Mouse (Mus musculus) embryonic facial prominence, embryonic 15.5 days (tissue): ENCODE results near the gene Acer1. TPM values are rescaled to one million over a fixed set of nuclear protein-coding genes. Genes with fewer than 3 reads are reported as not detected.

Experiments used
- ATAC-seq: fragments of 200-750 bp; cut with Nextera tagmentation; 2 replicates; pipeline ENCODE4 v1.8.0; 2017; ENCODE audit warnings: low read depth, moderate TSS enrichment; ENCODE audit not compliant: insufficient number of reproducible peaks, low FRiP score, low TSS enrichment
- H3K27ac ChIP-seq: fragments of 300-500 bp; sonication (generic); replicated peaks from 2 replicates; pipeline ENCODE4 v1.5.1; 2015; ENCODE audit warnings: mild to moderate bottlenecking, inconsistent platforms
- H3K27me3 ChIP-seq: fragments of 300-500 bp; sonication (generic); 2 replicates; pipeline ENCODE4 v1.6.1; 2015; ENCODE audit warnings: inconsistent platforms
- H3K36me3 ChIP-seq: fragments of 300-500 bp; sonication (generic); 2 replicates; pipeline ENCODE4 v1.6.1; 2015; ENCODE audit warnings: mild to moderate bottlenecking, inconsistent platforms
- H3K4me1 ChIP-seq: fragments of 300-500 bp; sonication (generic); 2 replicates; pipeline ENCODE4 v1.6.1; 2015; ENCODE audit warnings: inconsistent platforms
- H3K4me2 ChIP-seq: fragments of 300-500 bp; sonication (generic); replicated peaks from 2 replicates; pipeline ENCODE4 v1.6.1; 2015; ENCODE audit warnings: mild to moderate bottlenecking, inconsistent platforms
- H3K4me3 ChIP-seq: fragments of 300-500 bp; sonication (generic); replicated peaks from 2 replicates; pipeline ENCODE4 v1.5.1; 2015; ENCODE audit warnings: mild to moderate bottlenecking, inconsistent platforms
- H3K9ac ChIP-seq: fragments of 300-500 bp; sonication (generic); 2 replicates; pipeline ENCODE4 v1.6.1; 2015; ENCODE audit warnings: inconsistent platforms
- H3K9me3 ChIP-seq: fragments of 300-500 bp; sonication (generic); replicated peaks from 2 replicates; pipeline ENCODE4 v1.6.1; 2016; ENCODE audit warnings: inconsistent platforms
- WGBS: fragments of 180-500 bp; shearing (Covaris S2); methylation state at CpG from one replicate; pipeline ENCODE4 v1.1.7; 2015; 5-methylcytosine and 5-hydroxymethylcytosine counted together
- polyA plus RNA-seq: library from polyadenylated mRNA; unstranded; fragments of >200 nt; fragmentation: Nextera tagmentation; extraction: Ambion mirVana; gene quantifications from 2 replicates; pipeline ENCODE4 v1.2.1, GENCODE M21; 2015

Gene Acer1
- polyA plus RNA-seq, 1 experiment from 2014 or later = 10.4 TPM

- Histone ChIP-seq H3K27ac (no peak overlapping the region), H3K4me1 (peaks cover 10% of the 10 kb centered on the region), H3K9ac (no peak overlapping the region), H3K27me3 (no peaks in the 10 kb centered on the region), H3K36me3 (peaks cover 17% of the 10 kb centered on the region), H3K4me2 (no peak overlapping the region), H3K4me3 (no peak overlapping the region), H3K9me3 (no peaks in the 10 kb centered on the region)
- no peak for ATAC-seq
- 86% methylated on average over 7 of the region's 7 CpGs for WGBS
These were observed 6.5 kb upstream of the Acer1 start for GRCm38 (mm10) chr17:56988441-56988840.

GRCm38 (mm10) chr17:56986105-56986805, 4.3 kb upstream of the Acer1 start:
- Histone ChIP-seq H3K4me3 (no peak overlapping the region), H3K4me2 (no peak overlapping the region), H3K27ac (no peak overlapping the region), H3K4me1 (peaks cover 9% of the 10 kb centered on the region), H3K9ac (no peak overlapping the region), H3K9me3 (no peaks in the 10 kb centered on the region), H3K36me3 (no peaks in the 10 kb centered on the region), H3K27me3 (no peaks in the 10 kb centered on the region)
- WGBS = 58% methylated on average over 3 of the region's 3 CpGs
- no peak for ATAC-seq

- no peaks in the 10 kb centered on the region for H3K9me3 ChIP-seq
- WGBS = 67% methylated on average over 3 of the region's 3 CpGs
- ATAC-seq = no peak
These were observed 3.7 kb upstream of the Acer1 start for GRCm38 (mm10) chr17:56985656-56986055.

GRCm38 (mm10) chr17:56984886-56985285, 3.0 kb upstream of the Acer1 start:
- 76% methylated on average over 9 of the region's 9 CpGs for WGBS
- H3K27me3 ChIP-seq = no peaks in the 10 kb centered on the region
- no peak overlapping the region for H3K27ac ChIP-seq
- no peaks in the 10 kb centered on the region for H3K36me3 ChIP-seq
- H3K9ac ChIP-seq = no peak overlapping the region
- no peak overlapping the region for H3K4me3 ChIP-seq
- ATAC-seq = no peak
- H3K4me2 ChIP-seq = no peak overlapping the region
- no peaks in the 10 kb centered on the region for H3K9me3 ChIP-seq
- H3K4me1 ChIP-seq = peaks cover 3% of the 10 kb centered on the region; the same call in 1 of the 2 replicates

More at GRCm38 (mm10) chr17:56985656-56986055, 3.7 kb upstream of the Acer1 start:
- no peaks in the 10 kb centered on the region for H3K36me3 ChIP-seq
- no peak overlapping the region for H3K27ac ChIP-seq
- peaks cover 3% of the 10 kb centered on the region; the same call in 1 of the 2 replicates for H3K4me1 ChIP-seq
- H3K4me3 ChIP-seq = no peak overlapping the region
- H3K9ac ChIP-seq = no peak overlapping the region
- no peaks in the 10 kb centered on the region for H3K27me3 ChIP-seq
- no peak overlapping the region for H3K4me2 ChIP-seq

GRCm38 (mm10) chr17:56981049-56981448, 877 bp downstream of the Acer1 start:
- Histone ChIP-seq H3K4me1 (no peaks in the 10 kb centered on the region), H3K4me2 (no peak overlapping the region), H3K27ac (no peak overlapping the region), H3K36me3 (no peaks in the 10 kb centered on the region), H3K27me3 (no peaks in the 10 kb centered on the region), H3K9me3 (no peaks in the 10 kb centered on the region), H3K9ac (no peak overlapping the region), H3K4me3 (no peak overlapping the region)
- 76% methylated on average over 7 of the region's 7 CpGs for WGBS
- no peak for ATAC-seq

GRCm38 (mm10) chr17:56979524-56979923, 2.4 kb downstream of the Acer1 start:
- Histone ChIP-seq H3K4me1 (no peaks in the 10 kb centered on the region), H3K27ac (no peak overlapping the region), H3K9me3 (no peaks in the 10 kb centered on the region), H3K4me2 (no peak overlapping the region), H3K27me3 (no peaks in the 10 kb centered on the region), H3K36me3 (no peaks in the 10 kb centered on the region), H3K9ac (no peak overlapping the region), H3K4me3 (no peak overlapping the region)
- ATAC-seq = no peak
- WGBS = 67% methylated on average over 4 of the region's 8 CpGs

- Histone ChIP-seq H3K9me3 (no peaks in the 10 kb centered on the region), H3K36me3 (no peaks in the 10 kb centered on the region), H3K9ac (no peak overlapping the region), H3K4me3 (no peak overlapping the region), H3K27me3 (no peaks in the 10 kb centered on the region), H3K27ac (0 out of 2 replicates have a peak overlapping the region, but pooled peaks have one; percentile 1), H3K4me1 (no peaks in the 10 kb centered on the region), H3K4me2 (no peak overlapping the region)
- WGBS = 66% methylated on average over 8 of the region's 8 CpGs
- no peak for ATAC-seq
These were observed 5.2 kb downstream of the Acer1 start for GRCm38 (mm10) chr17:56976531-56977390.

- Histone ChIP-seq H3K4me1 (no peaks in the 10 kb centered on the region), H3K9me3 (no peaks in the 10 kb centered on the region), H3K4me3 (no peak overlapping the region), H3K27ac (no peak overlapping the region), H3K36me3 (no peaks in the 10 kb centered on the region), H3K4me2 (no peak overlapping the region), H3K9ac (no peak overlapping the region), H3K27me3 (no peaks in the 10 kb centered on the region)
- 72% methylated on average over 3 of the region's 3 CpGs for WGBS
- no peak for ATAC-seq
These were observed 6.5 kb downstream of the Acer1 start for GRCm38 (mm10) chr17:56975391-56975790.

- H3K9me3 ChIP-seq = no peaks in the 10 kb centered on the region
- H3K36me3 ChIP-seq = no peaks in the 10 kb centered on the region
- H3K27ac ChIP-seq = no peak overlapping the region
- H3K9ac ChIP-seq = no peak overlapping the region
- 55% methylated on average over 5 of the region's 5 CpGs for WGBS
- ATAC-seq = peak; percentile 41; the same call in 1 of the 2 replicates
- no peaks in the 10 kb centered on the region for H3K27me3 ChIP-seq
- no peaks in the 10 kb centered on the region for H3K4me1 ChIP-seq
- no peak overlapping the region for H3K4me2 ChIP-seq
- H3K4me3 ChIP-seq = no peak overlapping the region
These were observed 7.2 kb downstream of the Acer1 start for GRCm38 (mm10) chr17:56974708-56975240.

GRCm38 (mm10) chr17:56973956-56974707, 7.8 kb downstream of the Acer1 start:
- Histone ChIP-seq H3K27me3 (no peaks in the 10 kb centered on the region), H3K27ac (no peak overlapping the region), H3K9ac (no peak overlapping the region), H3K9me3 (no peaks in the 10 kb centered on the region), H3K4me1 (no peaks in the 10 kb centered on the region), H3K36me3 (no peaks in the 10 kb centered on the region), H3K4me3 (no peak overlapping the region), H3K4me2 (no peak overlapping the region)
- 61% methylated on average over 13 of the region's 14 CpGs for WGBS
- no peak for ATAC-seq

- Histone ChIP-seq H3K4me3 (no peak overlapping the region), H3K27ac (no peak overlapping the region), H3K36me3 (no peaks in the 10 kb centered on the region), H3K9ac (no peak overlapping the region), H3K9me3 (no peaks in the 10 kb centered on the region), H3K4me2 (no peak overlapping the region), H3K4me1 (no peaks in the 10 kb centered on the region), H3K27me3 (no peaks in the 10 kb centered on the region)
- no peak for ATAC-seq
- 59% methylated on average over 5 of the region's 5 CpGs for WGBS
These were observed 11.8 kb downstream of the Acer1 start for GRCm38 (mm10) chr17:56970081-56970480.
